ENCODE assay signal across 26 mouse cellular contexts in genomic region chr5:65357771-65358170, GRCm38 (mm10). TPM values are rescaled to one million over a fixed set of nuclear protein-coding genes. Genes with fewer than 3 reads are reported as not detected.
DNase-seq lines count a peak whose midpoint lies in the region; ATAC-seq lines count a peak whose summit lies in the region.
"Had no signal": no experiment of that assay in that cellular context is flagged by ENCODE, and none has a peak within 500 bp of the region (broad histone marks: within the 10 kb centered on the region; RNA-seq: fewer than 3 reads in every experiment).

No protein-coding gene starts in this region.

- H3K4me1 ChIP-seq in liver, embryonic 15.5 days (replicated peaks) = peaks cover 7% of the 10 kb centered on the region
- no peaks in the 10 kb centered on the region for H3K4me1 ChIP-seq in liver, embryonic 12.5 days
- H3K4me1 ChIP-seq: forebrain, embryonic 13.5 days; hindbrain, embryonic 12.5 days; hindbrain, embryonic 15.5 days had no signal

- peak overlapping the region; percentile 51; the same call in 1 of the 2 replicates for H3K27ac ChIP-seq in liver, embryonic 15.5 days (replicated peaks)
- H3K27ac ChIP-seq in liver, embryonic 12.5 days = no peak overlapping the region
- H3K27ac ChIP-seq: forebrain, embryonic 10.5 days; forebrain, embryonic 13.5 days; hindbrain, embryonic 12.5 days; hindbrain, embryonic 15.5 days had no signal

- ATAC-seq in liver, embryonic 15.5 days (ENCODE audit: insufficient read depth) = no peak
- no peak for ATAC-seq in liver, embryonic 12.5 days
- peak; percentile 80 for ATAC-seq in granulocyte monocyte progenitor cell, adult 5-6 weeks (replicated peaks; ENCODE audit: poor library complexity, severe bottlenecking)
- ATAC-seq: CD4-positive, CD25-positive, alpha-beta regulatory T cell, adult 4 months; forebrain, embryonic 13.5 days; forebrain, embryonic 16.5 days had no signal

- H3K9me3 ChIP-seq in liver, embryonic 15.5 days (replicated peaks) = no peaks in the 10 kb centered on the region
- H3K9me3 ChIP-seq in liver, embryonic 12.5 days (replicated peaks) = peaks cover 5% of the 10 kb centered on the region; the same call in 1 of the 2 replicates
- H3K9me3 ChIP-seq: forebrain, embryonic 10.5 days; forebrain, embryonic 13.5 days; hindbrain, embryonic 12.5 days; hindbrain, embryonic 15.5 days had no signal

- no peak overlapping the region for H3K4me3 ChIP-seq in liver, embryonic 15.5 days (replicated peaks)
- H3K4me3 ChIP-seq in liver, embryonic 12.5 days = no peak overlapping the region
- H3K4me3 ChIP-seq: forebrain, embryonic 10.5 days; forebrain, embryonic 13.5 days; hindbrain, embryonic 12.5 days; hindbrain, embryonic 15.5 days had no signal

- H3K4me2 ChIP-seq in liver, embryonic 15.5 days = no peak overlapping the region
- H3K4me2 ChIP-seq in liver, embryonic 12.5 days = no peak overlapping the region
- H3K4me2 ChIP-seq: forebrain, embryonic 13.5 days; heart, embryonic 11.5 days; hindbrain, embryonic 12.5 days; hindbrain, embryonic 15.5 days had no signal

- H3K36me3 ChIP-seq in liver, embryonic 15.5 days (replicated peaks) = no peaks in the 10 kb centered on the region
- no peaks in the 10 kb centered on the region for H3K36me3 ChIP-seq in liver, embryonic 12.5 days
- H3K36me3 ChIP-seq: forebrain, embryonic 10.5 days; hindbrain, embryonic 12.5 days; hindbrain, embryonic 15.5 days had no signal

- 48% methylated on average over 3 of the region's 3 CpGs for WGBS in liver, embryonic 15.5 days (ENCODE audit: insufficient replicate concordance)
- WGBS in liver, embryonic 12.5 days (ENCODE audit: insufficient replicate concordance) = 47% methylated on average over 3 of the region's 3 CpGs

- DNase-seq in 416B (ENCODE audit: low read depth) (peak; percentile 45), adipocyte (ENCODE audit: low spot score) (no peak)
- no peak for DNase-seq in thymus, postnatal 0 days (ENCODE audit: low spot score)
- DNase-seq: adrenal gland, adult 8-10 months; adrenal gland, postnatal 25 days; cerebellum, adult 18-20 months; cerebellum, adult 9-10 months; cerebellum, postnatal 14 days; gastrocnemius, postnatal 10 days; gastrocnemius, postnatal 36 days; heart, adult 11 months had no signal

- no peak overlapping the region for H3K9ac ChIP-seq in liver, embryonic 15.5 days
- H3K9ac ChIP-seq in liver, embryonic 12.5 days = no peak overlapping the region
- H3K9ac ChIP-seq: forebrain, embryonic 13.5 days; hindbrain, embryonic 12.5 days; hindbrain, embryonic 15.5 days had no signal

- H3K27me3 ChIP-seq in liver, embryonic 15.5 days = no peaks in the 10 kb centered on the region
- no peaks in the 10 kb centered on the region for H3K27me3 ChIP-seq in liver, embryonic 12.5 days (replicated peaks)
- H3K27me3 ChIP-seq: forebrain, embryonic 13.5 days; hindbrain, embryonic 12.5 days; hindbrain, embryonic 15.5 days had no signal

RNA-seq across cellular contexts. Expression of gene Klb, which starts 9.7 kb away (rescaled TPM):
- polyA plus RNA-seq in liver, embryonic 15.5 days (2015; fragmentation: Nextera tagmentation; extraction: Ambion mirVana) = 12.1 and 13.5 TPM in 2 replicates
- polyA plus RNA-seq in liver, embryonic 12.5 days (2016; fragmentation: Nextera tagmentation; extraction: Ambion mirVana) = 9.9 and 10.0 TPM in 2 replicates
- not detected in 2 replicates for total RNA-seq in granulocyte monocyte progenitor cell, adult 5-6 weeks (2014; fragmentation: Nextera tagmentation)
- not detected in 2 replicates for total RNA-seq in granulocyte monocyte progenitor cell, adult 5-6 weeks (2017)
- 0.13 TPM in 1 of 2 replicates, not detected in the other for polyA plus RNA-seq in thymus, postnatal 0 days (2015; fragmentation: Nextera tagmentation; extraction: Ambion mirVana)
- total RNA-seq: hematopoietic stem cell, adult 5-6 weeks; MEL had no signal
- polyA plus RNA-seq: CD4-positive, CD25-positive, alpha-beta regulatory T cell, adult 4 months; embryonic facial prominence, embryonic 11.5 days; heart, embryonic 14.5 days; heart, postnatal 0 days; hindbrain, embryonic 12.5 days had no signal

RNA-seq across cellular contexts. Expression of gene Rfc1, which starts 22.3 kb away (rescaled TPM):
- 25.7 and 34.8 TPM in 2 replicates for polyA plus RNA-seq in liver, embryonic 15.5 days (2015; fragmentation: Nextera tagmentation; extraction: Ambion mirVana)
- polyA plus RNA-seq in liver, embryonic 12.5 days (2016; fragmentation: Nextera tagmentation; extraction: Ambion mirVana) = 58.1 and 59.3 TPM in 2 replicates
- total RNA-seq in granulocyte monocyte progenitor cell, adult 5-6 weeks (2014; fragmentation: Nextera tagmentation) = 78.7 and 111 TPM in 2 replicates
- total RNA-seq in granulocyte monocyte progenitor cell, adult 5-6 weeks (2017) = 128 and 130 TPM in 2 replicates
- 106 and 119 TPM in 2 replicates for polyA plus RNA-seq in thymus, postnatal 0 days (2015; fragmentation: Nextera tagmentation; extraction: Ambion mirVana)

RNA-seq across cellular contexts. Expression of gene Rpl9, which starts 33.5 kb away (rescaled TPM):
- 510 and 530 TPM in 2 replicates for polyA plus RNA-seq in liver, embryonic 15.5 days (2015; fragmentation: Nextera tagmentation; extraction: Ambion mirVana)
- polyA plus RNA-seq in liver, embryonic 12.5 days (2016; fragmentation: Nextera tagmentation; extraction: Ambion mirVana) = 867 and 884 TPM in 2 replicates
- 3,342 and 3,430 TPM in 2 replicates for total RNA-seq in granulocyte monocyte progenitor cell, adult 5-6 weeks (2014; fragmentation: Nextera tagmentation)
- total RNA-seq in granulocyte monocyte progenitor cell, adult 5-6 weeks (2017) = 1,568 and 2,000 TPM in 2 replicates
- 1,355 and 1,379 TPM in 2 replicates for polyA plus RNA-seq in thymus, postnatal 0 days (2015; fragmentation: Nextera tagmentation; extraction: Ambion mirVana)

RNA-seq across cellular contexts. Expression of gene Lias, which starts 33.5 kb away (rescaled TPM):
- polyA plus RNA-seq in liver, embryonic 15.5 days (2015; fragmentation: Nextera tagmentation; extraction: Ambion mirVana) = 34.4 TPM in 2 replicates
- polyA plus RNA-seq in liver, embryonic 12.5 days (2016; fragmentation: Nextera tagmentation; extraction: Ambion mirVana) = 51.7 and 54.8 TPM in 2 replicates
- total RNA-seq in granulocyte monocyte progenitor cell, adult 5-6 weeks (2014; fragmentation: Nextera tagmentation) = 34.2 and 43.8 TPM in 2 replicates
- 40.3 and 50.7 TPM in 2 replicates for total RNA-seq in granulocyte monocyte progenitor cell, adult 5-6 weeks (2017)
- 69.5 and 74.3 TPM in 2 replicates for polyA plus RNA-seq in thymus, postnatal 0 days (2015; fragmentation: Nextera tagmentation; extraction: Ambion mirVana)
